Mouse (Mus musculus): ENCODE measurements around the gene Creld2. TPM values are rescaled to one million over a fixed set of nuclear protein-coding genes. Genes with fewer than 3 reads are reported as not detected.
"Not testable (repeated sequence)": the region's sequence is repeated elsewhere in the genome, so short reads cannot be mapped to it uniquely, and the experiment has no call there.

The Creld2 gene
- polyA plus RNA-seq, 1 experiment from 2014 or later, result 74.7 TPM

DNA sequence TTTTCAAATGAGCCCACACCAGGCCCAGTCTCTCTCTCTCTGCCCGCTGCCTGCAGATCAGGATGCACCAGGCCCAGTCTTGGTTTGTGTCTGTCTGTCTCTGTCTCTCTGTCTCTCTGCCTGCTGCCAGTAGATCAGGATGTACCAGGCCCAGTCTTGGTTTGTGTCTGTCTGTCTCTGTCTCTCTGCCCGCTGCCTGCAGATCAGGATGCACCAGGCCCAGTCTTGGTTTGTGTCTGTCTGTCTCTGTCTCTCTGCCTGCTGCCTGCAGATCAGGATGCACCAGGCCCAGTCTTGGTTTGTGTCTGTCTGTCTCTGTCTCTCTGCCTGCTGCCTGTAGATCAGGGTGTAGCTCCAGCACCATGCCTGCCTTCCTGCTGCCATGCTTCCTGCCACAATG, 5.6 kb upstream of the Creld2 start:
- 97% methylated on average over 2 of the region's 2 CpGs for WGBS
- peaks cover 70% of the 10 kb centered on the region for H3K36me3 ChIP-seq
- not testable (repeated sequence) for H3K27me3 ChIP-seq; H3K9ac ChIP-seq (replicated peaks); H3K4me1 ChIP-seq (replicated peaks); H3K9me3 ChIP-seq; H3K27ac ChIP-seq; ATAC-seq (ENCODE audit: insufficient number of reproducible peaks, insufficient read depth, low FRiP score, low TSS enrichment, low read depth); H3K4me3 ChIP-seq (replicated peaks); H3K4me2 ChIP-seq

DNA sequence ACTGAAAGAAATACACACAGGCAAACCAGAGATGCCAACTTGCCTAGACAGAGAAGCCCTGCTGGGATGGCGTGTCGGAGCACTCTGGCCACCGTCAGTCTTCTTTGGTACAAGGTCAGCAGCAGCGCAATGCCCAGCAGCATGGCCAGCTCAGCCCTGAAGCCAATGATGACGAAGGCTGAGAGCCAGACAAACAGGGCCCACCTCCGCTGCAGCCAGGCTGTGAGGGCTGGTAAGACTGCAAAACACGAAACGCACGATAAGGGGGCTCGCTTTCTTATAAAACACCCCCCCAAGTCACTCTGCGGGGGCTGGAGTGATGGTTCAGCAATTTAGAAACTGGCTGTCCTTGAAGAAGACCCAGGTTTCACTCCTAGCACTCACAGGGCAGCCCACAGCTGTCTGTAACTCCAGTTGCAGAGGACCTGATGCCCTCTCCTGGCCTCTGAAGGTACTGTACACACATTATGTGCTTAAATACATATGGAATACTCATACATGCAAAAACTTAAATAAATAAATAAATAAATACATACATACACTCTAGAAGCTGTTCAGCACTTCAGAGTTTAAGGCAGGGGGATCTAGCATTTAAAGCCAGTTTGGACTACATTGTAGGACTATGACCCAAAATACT, 4.9 kb upstream of the Creld2 start:
- Histone ChIP-seq H3K4me2 (no peak overlapping the region), H3K27ac (no peak overlapping the region), H3K4me3 (replicated peaks) (no peak overlapping the region), H3K4me1 (replicated peaks) (peaks cover 4% of the 10 kb centered on the region; the same call in 1 of the 2 replicates), H3K27me3 (no peaks in the 10 kb centered on the region), H3K9ac (replicated peaks) (no peak overlapping the region), H3K36me3 (peaks cover 66% of the 10 kb centered on the region), H3K9me3 (no peaks in the 10 kb centered on the region)
- 97% methylated on average over 11 of the region's 11 CpGs for WGBS
- no peak for ATAC-seq (ENCODE audit: insufficient number of reproducible peaks, insufficient read depth, low FRiP score, low TSS enrichment, low read depth)

DNA sequence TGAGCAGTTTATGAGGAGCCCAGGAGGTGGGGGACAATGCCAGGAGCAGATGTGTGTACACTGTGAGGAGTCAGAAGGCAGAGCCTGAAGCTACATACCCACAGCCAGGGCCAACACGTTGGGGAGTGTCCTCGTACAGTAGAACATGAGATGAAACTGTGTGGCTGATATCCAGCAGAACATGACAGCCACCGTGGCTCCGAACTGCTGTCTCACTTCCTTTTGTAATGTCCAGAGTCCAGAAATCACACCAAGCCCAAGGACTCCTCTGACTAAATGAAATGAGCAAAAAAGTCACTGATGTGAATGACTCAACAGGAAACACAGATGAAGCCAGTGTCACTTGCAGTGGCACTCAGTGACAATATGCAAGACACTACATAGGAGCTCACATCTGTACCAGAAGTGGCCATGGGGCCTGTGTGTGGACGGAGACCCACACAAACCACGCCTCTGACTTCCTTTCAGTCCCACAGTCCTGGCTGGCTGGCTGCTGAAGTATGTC, 4.2 kb upstream of the Creld2 start:
- H3K4me1 ChIP-seq (replicated peaks), result peaks cover 8% of the 10 kb centered on the region
- no peak overlapping the region for H3K4me2 ChIP-seq
- ATAC-seq (ENCODE audit: insufficient number of reproducible peaks, insufficient read depth, low FRiP score, low TSS enrichment, low read depth), result no peak
- H3K27ac ChIP-seq, result no peak overlapping the region
- H3K9ac ChIP-seq (replicated peaks), result no peak overlapping the region
- H3K36me3 ChIP-seq, result peaks cover 59% of the 10 kb centered on the region
- WGBS, result 91% methylated on average over 6 of the region's 6 CpGs
- no peaks in the 10 kb centered on the region for H3K9me3 ChIP-seq
- no peak overlapping the region for H3K4me3 ChIP-seq (replicated peaks)
- H3K27me3 ChIP-seq, result no peaks in the 10 kb centered on the region

DNA sequence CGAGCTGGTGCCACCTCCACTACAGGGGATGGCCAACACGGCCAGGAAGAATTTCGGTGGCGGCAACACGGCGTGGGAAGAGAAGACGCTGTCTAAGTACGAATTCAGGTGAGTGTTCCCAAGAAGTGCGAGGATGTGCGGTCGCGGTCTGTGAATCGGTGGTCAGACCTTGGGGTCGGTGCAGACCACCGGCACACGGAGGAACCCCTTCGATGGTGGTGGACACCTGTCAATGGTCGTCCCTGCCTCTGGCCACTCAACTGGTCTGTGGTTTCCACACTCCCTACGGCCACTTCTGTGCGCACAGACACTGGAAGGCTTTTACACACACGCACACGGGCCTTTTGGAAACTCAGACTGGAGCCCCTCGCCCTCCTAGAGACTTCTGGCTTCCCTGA, 459 bp downstream of the Creld2 start:
- H3K27ac ChIP-seq, result no peak overlapping the region
- H3K9me3 ChIP-seq, result no peaks in the 10 kb centered on the region
- peaks cover 51% of the 10 kb centered on the region for H3K36me3 ChIP-seq
- no peaks in the 10 kb centered on the region for H3K27me3 ChIP-seq
- peak overlapping the region; percentile 84 for H3K9ac ChIP-seq (replicated peaks)
- H3K4me3 ChIP-seq (replicated peaks), result peak overlapping the region; percentile 89
- H3K4me1 ChIP-seq (replicated peaks), result peaks cover 19% of the 10 kb centered on the region
- peak overlapping the region; percentile 90 for H3K4me2 ChIP-seq
- no peak for ATAC-seq (ENCODE audit: insufficient number of reproducible peaks, insufficient read depth, low FRiP score, low TSS enrichment, low read depth)
- 2% methylated on average over 23 of the region's 23 CpGs for WGBS

DNA sequence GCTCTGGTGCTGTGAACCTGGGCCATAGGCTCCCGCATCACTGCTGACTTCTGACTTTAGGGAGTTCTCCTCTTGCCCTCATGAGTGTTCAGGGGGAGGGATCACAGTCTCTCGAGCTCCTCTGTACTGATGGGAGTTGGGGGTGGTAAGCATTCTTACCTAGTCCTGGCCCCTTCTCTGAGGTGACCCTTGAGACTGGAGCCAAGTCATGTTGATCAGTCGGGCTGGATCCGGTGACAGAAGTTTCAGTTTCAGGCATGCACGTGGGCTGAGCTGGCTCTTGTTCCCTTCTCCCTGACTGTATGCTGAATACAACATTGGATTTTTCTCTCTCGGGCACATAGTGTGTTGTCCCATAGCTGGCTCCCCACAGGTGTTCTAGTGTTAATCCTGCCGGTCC, 2.0 kb downstream of the Creld2 start:
- Histone ChIP-seq H3K4me1 (replicated peaks) (peaks cover 19% of the 10 kb centered on the region), H3K9ac (replicated peaks) (0 out of 2 replicates have a peak overlapping the region, but pooled peaks have one; percentile 23), H3K27ac (no peak overlapping the region), H3K4me2 (no peak overlapping the region), H3K9me3 (no peaks in the 10 kb centered on the region), H3K27me3 (no peaks in the 10 kb centered on the region), H3K4me3 (replicated peaks) (no peak overlapping the region), H3K36me3 (peaks cover 51% of the 10 kb centered on the region)
- no peak for ATAC-seq (ENCODE audit: insufficient number of reproducible peaks, insufficient read depth, low FRiP score, low TSS enrichment, low read depth)
- WGBS, result 85% methylated on average over 7 of the region's 7 CpGs

DNA sequence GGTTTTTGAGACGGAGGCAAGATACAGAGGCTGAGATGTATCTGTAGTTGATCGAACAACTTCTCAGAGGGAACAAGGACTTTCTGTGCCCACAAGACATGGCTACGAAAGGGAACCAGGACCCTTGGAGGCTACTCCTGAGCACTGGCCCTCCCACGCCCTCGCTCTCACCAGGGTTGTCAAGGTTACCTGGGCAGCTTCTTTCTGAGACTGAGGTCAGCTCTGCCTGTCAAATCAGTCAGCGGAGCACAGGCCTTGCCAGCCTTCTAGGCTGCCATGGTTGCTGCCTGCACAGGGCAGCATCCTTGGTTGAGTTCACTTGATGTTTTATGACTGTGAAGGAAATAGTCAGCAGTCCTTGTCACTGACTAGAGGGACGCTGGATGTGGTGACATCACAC, 3.1 kb downstream of the Creld2 start:
- Histone ChIP-seq H3K36me3 (peaks cover 56% of the 10 kb centered on the region), H3K4me2 (no peak overlapping the region), H3K9ac (replicated peaks) (no peak overlapping the region), H3K9me3 (no peaks in the 10 kb centered on the region), H3K27ac (no peak overlapping the region), H3K4me3 (replicated peaks) (no peak overlapping the region), H3K4me1 (replicated peaks) (peaks cover 19% of the 10 kb centered on the region), H3K27me3 (no peaks in the 10 kb centered on the region)
- no peak for ATAC-seq (ENCODE audit: insufficient number of reproducible peaks, insufficient read depth, low FRiP score, low TSS enrichment, low read depth)
- 96% methylated on average over 7 of the region's 7 CpGs for WGBS

DNA sequence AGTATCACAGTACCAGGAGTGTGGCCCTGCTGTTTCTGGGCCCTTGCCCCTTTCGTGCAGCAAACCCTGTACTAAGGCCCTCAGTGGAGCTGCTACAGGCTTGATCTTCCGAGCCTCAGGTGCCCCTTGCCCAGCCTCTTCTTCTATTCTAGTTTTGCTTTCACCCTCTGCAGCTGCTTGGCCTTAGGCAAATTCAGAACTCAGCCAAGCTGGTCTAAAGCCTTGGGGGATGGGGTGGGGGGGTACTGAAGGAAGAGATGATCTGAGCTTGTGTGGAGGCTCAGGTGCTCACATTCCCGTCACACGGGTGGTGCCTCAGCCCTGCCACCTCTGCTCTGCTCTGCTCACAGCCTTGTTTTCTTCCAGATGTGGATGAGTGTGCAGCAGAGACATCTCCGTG, 3.9 kb downstream of the Creld2 start:
- Histone ChIP-seq H3K4me1 (replicated peaks) (peaks cover 16% of the 10 kb centered on the region), H3K27ac (no peak overlapping the region), H3K4me2 (no peak overlapping the region), H3K36me3 (peaks cover 56% of the 10 kb centered on the region), H3K9ac (replicated peaks) (no peak overlapping the region), H3K27me3 (no peaks in the 10 kb centered on the region), H3K9me3 (no peaks in the 10 kb centered on the region), H3K4me3 (replicated peaks) (no peak overlapping the region)
- 92% methylated on average over 5 of the region's 5 CpGs for WGBS
- ATAC-seq (ENCODE audit: insufficient number of reproducible peaks, insufficient read depth, low FRiP score, low TSS enrichment, low read depth), result no peak

DNA sequence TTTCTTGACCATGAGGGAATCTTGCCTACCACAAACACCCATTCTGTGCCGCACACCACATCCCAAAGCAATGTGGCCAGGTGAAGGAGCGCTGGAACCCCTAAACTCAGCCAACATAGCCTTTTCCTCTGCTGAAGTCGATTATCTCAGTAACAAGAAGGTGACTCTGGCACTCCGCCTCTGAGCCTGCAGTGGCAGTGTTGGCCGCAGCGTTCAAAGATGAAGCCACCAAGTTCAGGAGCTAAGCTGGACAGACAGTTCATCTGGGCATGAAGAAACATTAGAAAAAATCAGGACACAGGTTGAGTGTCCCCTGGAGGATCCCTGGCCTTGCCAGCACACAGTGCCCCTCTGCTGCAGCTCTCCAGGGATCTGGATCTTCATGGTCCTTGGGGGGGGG, 8.0 kb downstream of the Creld2 start:
- H3K9me3 ChIP-seq, result no peaks in the 10 kb centered on the region
- peaks cover 48% of the 10 kb centered on the region for H3K36me3 ChIP-seq
- H3K4me1 ChIP-seq (replicated peaks), result peaks cover 6% of the 10 kb centered on the region
- no peaks in the 10 kb centered on the region for H3K27me3 ChIP-seq
- no peak overlapping the region for H3K4me2 ChIP-seq
- no peak overlapping the region; the same call in 1 of the 2 replicates for H3K9ac ChIP-seq (replicated peaks)
- 89% methylated on average over 6 of the region's 6 CpGs for whole genome bisulfite sequencing
- no peak overlapping the region for H3K27ac ChIP-seq
- no peak overlapping the region for H3K4me3 ChIP-seq (replicated peaks)
- ATAC-seq (ENCODE audit: insufficient number of reproducible peaks, insufficient read depth, low FRiP score, low TSS enrichment, low read depth), result no peak

DNA sequence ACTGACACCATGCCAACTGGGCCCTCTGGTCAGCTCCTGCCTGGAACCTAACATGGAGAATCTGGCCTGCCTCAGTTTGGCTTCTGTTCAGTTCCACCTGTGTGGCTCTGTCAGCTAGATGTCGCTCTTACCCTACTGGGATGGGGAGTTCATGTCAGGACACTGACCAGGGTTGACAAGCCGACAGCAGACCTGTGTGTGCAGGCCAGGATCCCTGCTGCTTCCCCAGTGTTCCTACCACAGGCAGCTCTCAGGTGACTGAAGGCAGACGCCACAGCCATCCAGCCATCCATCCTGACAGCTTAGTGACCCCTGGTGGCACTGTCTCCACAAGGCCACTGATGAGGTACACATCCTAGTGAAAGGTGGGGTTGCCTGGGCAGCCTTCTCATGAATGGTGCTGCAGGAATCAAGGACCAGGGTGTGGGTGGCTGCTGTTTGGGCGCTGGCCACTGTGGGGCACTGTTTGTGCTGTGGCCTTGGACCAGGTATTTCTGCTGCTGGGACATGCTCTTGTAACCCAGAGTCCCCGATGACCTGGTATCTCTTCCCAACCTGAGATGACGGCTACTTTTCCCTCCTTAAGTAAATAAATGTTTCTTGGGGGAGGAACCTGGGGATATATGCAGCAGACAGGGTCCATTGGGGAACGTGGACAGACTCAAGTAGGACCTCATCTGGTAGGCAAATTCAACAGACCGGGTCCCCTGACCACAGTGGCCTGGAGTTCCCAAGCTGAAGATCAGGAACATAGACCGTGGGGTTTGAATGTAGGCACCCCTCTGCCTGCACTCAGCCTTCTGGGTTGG, 8.7 kb downstream of the Creld2 start:
- peaks cover 6% of the 10 kb centered on the region for H3K4me1 ChIP-seq (replicated peaks)
- ATAC-seq (ENCODE audit: insufficient number of reproducible peaks, insufficient read depth, low FRiP score, low TSS enrichment, low read depth), result 0 out of 2 replicates have a peak, but pooled peaks have one; percentile 14
- H3K27me3 ChIP-seq, result no peaks in the 10 kb centered on the region
- 26% methylated on average over 9 of the region's 9 CpGs for WGBS
- H3K9me3 ChIP-seq, result no peaks in the 10 kb centered on the region
- H3K27ac ChIP-seq, result no peak overlapping the region
- peaks cover 40% of the 10 kb centered on the region for H3K36me3 ChIP-seq
- no peak overlapping the region for H3K4me2 ChIP-seq
- no peak overlapping the region; the same call in 1 of the 2 replicates for H3K9ac ChIP-seq (replicated peaks)
- H3K4me3 ChIP-seq (replicated peaks), result no peak overlapping the region

DNA sequence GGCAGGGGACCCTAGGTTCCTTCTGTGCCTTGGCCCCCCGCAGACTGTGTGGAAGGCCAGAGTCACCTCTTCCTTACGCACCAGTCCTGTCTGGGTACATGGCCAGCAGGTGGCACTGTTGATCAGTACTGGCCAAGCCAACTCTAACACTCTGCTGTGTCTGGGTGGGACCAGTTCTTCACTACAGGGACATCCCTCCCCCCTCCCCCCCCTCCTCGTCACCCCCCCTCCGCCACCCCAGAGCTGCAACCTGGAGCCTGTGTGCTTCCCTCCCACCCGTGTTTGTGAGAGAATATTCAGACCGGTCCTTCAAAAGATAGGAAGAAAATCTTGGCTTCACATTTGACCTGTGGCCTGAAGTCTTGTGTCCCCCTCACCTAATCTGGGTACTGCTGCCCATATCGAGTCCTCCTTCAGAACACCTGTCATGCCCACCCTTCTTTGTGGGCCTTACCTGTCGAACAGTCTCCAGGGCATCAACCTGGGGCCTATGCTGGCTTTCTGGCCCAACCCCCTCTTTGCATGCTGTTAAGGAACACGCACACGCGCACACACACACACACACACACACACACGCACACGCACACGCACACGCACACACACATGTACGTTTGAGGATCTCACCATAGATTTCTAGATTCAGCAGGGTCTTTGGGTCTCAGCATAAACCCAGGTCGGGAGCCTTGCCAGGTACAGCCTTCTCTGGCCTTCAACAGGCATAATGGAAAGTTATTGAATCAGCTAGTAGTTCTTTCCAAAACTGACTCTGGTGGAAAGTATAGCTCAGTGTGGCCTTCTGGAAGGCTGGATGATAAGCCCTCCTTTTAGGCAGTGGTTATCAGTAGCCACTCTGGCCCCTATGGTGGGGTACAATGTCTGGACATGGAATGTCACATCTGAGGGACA, 9.6 kb downstream of the Creld2 start:
- no peak overlapping the region for H3K4me2 ChIP-seq
- ATAC-seq (ENCODE audit: insufficient number of reproducible peaks, insufficient read depth, low FRiP score, low TSS enrichment, low read depth), result peak; percentile 80
- peaks cover 32% of the 10 kb centered on the region for H3K36me3 ChIP-seq
- H3K9ac ChIP-seq (replicated peaks), result no peak overlapping the region
- H3K27me3 ChIP-seq, result no peaks in the 10 kb centered on the region
- H3K27ac ChIP-seq, result no peak overlapping the region
- H3K4me1 ChIP-seq (replicated peaks), result peaks cover 6% of the 10 kb centered on the region
- H3K4me3 ChIP-seq (replicated peaks), result no peak overlapping the region
- no peaks in the 10 kb centered on the region for H3K9me3 ChIP-seq
- WGBS, result 56% methylated on average over 17 of the region's 17 CpGs
